Mouse (Mus musculus) kidney, adult 2 months (tissue): ENCODE measurements at regions not wholly inside any gene's neighbourhood (a gene's known extent, or its start where the extent isn't known, plus 50 kb on each side); places are given as distances from the start of the nearest gene placed in this dataset.

ENCODE experiments used
- DNase-seq: peaks from one replicate; pipeline ENCODE4 v3.0.0; 2021
- H3K27ac ChIP-seq: fragments of 200-500 bp; 2 replicates; pipeline ENCODE4 v1.5.1; 2012; ENCODE audit warnings: low read depth, low read length, control low read depth, inconsistent platforms; ENCODE audit not compliant: insufficient read depth
- H3K27me3 ChIP-seq: fragments of 200-500 bp; replicated peaks from 2 replicates; pipeline ENCODE4 v1.6.1; 2012; ENCODE audit warnings: mild to moderate bottlenecking, moderate library complexity, low read length, inconsistent platforms; ENCODE audit not compliant: control insufficient read depth, insufficient read depth
- H3K36me3 ChIP-seq: fragments of 200-500 bp; 2 replicates; pipeline ENCODE4 v1.6.1; 2012; ENCODE audit warnings: mild to moderate bottlenecking, moderate library complexity, low read length, inconsistent platforms; ENCODE audit not compliant: control insufficient read depth, insufficient read depth
- H3K4me1 ChIP-seq: fragments of 200-500 bp; 2 replicates; pipeline ENCODE4 v1.6.1; 2011; ENCODE audit warnings: low read length; ENCODE audit not compliant: control insufficient read depth, insufficient read depth
- H3K4me3 ChIP-seq: fragments of 200-500 bp; 2 replicates; pipeline ENCODE4 v1.5.1; 2011; ENCODE audit warnings: mild to moderate bottlenecking, low read depth, low read length, control low read depth; ENCODE audit not compliant: insufficient read depth
- CTCF ChIP-seq: fragments of 200-500 bp; conservative IDR thresholded peaks from 2 replicates; pipeline ENCODE4 v1.5.1; 2011; ENCODE audit warnings: low read depth, mild to moderate bottlenecking, control low read depth, low read length, moderate library complexity, mixed read lengths; ENCODE audit not compliant: insufficient read depth, insufficient read length
- POLR2A ChIP-seq: fragments of 200-500 bp; IDR thresholded peaks from one replicate; pipeline ENCODE4 v1.6.1; 2011; ENCODE audit warnings: low read depth, low read length, control low read depth
- WGBS: fragments of 180-500 bp; shearing (Covaris S2); methylation state at CpG from one replicate; pipeline ENCODE4 v1.1.7; 2018; 5-methylcytosine and 5-hydroxymethylcytosine counted together

DNA sequence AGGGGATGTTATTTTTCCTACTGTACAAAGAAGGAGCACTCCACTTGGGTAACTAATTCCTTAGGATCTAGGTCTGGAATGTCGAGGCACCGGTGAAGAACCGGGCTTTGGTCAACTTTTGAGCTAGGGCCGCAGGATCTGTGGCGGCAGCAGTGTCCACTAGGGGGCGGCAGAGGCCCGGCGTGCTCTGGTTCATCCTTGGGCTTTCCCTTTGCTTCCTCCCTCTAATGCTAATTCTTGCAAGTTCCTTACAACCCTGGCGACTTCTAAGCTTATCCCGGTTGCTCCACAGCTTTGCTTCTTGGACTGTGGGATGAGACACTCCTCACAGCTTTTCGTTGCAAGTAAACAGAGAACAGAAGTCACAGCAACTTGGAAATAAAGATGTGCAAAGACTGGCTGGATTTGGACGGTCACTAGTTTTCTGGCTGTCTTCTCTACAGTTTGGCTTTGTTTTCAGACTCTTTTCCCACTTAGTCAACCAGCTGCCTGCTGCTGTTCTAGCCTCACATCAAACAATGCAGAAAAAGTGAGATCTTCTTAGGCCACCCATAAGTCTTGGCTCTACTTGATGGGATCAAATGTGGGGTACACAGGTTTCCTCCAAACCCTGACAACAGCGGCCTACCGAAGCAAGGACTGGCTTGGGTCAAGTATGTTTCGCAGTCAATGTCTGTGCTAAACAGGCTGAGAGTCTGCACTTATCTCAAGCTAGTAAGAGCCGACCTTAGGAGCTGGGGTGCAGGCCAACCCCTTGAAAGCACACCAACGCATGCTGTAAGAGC, 51.2 kb upstream of the Tmem72 start:
- H3K27ac ChIP-seq, result no peak overlapping the region
- no peak overlapping the region for H3K4me3 ChIP-seq
- no peaks in the 10 kb centered on the region for H3K27me3 ChIP-seq
- TF ChIP-seq CTCF (peak; percentile 81), POLR2A (no peak)
- no peaks in the 10 kb centered on the region for H3K36me3 ChIP-seq
- WGBS, result 36% methylated on average over 17 of the region's 17 CpGs
- DNase-seq, result peak; percentile 78
- H3K4me1 ChIP-seq, result peaks cover 2% of the 10 kb centered on the region; the same call in 1 of the 2 replicates

DNA sequence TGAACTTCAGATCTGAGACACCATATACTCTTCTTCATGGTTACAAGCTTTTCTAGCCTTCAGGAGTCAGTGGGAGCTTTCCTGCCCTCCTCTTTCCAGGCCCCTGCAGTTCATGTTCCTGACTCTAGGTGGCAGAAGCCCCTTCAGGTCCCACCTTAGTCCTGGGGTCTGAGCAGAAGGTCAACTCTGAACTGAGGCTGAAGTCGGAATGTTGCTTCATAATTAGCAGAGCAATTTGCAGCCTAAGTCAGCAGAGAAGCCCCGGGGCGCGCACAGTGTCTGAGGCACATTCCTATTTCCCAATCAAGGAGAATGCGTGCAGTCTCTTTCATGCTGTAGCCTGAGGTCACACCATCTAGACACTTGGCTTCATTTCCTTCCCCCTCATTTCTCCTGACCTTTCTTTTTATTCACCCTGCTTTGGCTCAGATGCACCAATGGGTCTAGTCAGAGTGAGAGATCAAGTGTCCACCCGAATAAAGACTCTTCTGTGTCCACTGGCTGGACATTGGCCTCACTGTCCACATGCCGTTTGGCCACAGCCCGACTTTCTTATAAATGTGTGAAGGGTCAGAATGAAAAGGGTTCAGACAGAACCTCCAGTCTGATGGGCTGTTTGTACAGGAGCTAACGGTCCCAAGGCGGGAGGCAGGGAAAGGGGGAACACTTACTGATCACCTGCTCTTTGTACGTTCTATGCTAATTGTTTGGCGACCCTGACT, 58.4 kb upstream of the Tmem72 start:
- 65% methylated on average over 12 of the region's 12 CpGs for WGBS
- Histone ChIP-seq H3K36me3 (no peaks in the 10 kb centered on the region), H3K27me3 (no peaks in the 10 kb centered on the region), H3K4me1 (no peaks in the 10 kb centered on the region), H3K27ac (no peak overlapping the region), H3K4me3 (no peak overlapping the region)
- TF ChIP-seq CTCF (peak; percentile 67), POLR2A (no peak)
- DNase-seq, result peak; percentile 34

DNA sequence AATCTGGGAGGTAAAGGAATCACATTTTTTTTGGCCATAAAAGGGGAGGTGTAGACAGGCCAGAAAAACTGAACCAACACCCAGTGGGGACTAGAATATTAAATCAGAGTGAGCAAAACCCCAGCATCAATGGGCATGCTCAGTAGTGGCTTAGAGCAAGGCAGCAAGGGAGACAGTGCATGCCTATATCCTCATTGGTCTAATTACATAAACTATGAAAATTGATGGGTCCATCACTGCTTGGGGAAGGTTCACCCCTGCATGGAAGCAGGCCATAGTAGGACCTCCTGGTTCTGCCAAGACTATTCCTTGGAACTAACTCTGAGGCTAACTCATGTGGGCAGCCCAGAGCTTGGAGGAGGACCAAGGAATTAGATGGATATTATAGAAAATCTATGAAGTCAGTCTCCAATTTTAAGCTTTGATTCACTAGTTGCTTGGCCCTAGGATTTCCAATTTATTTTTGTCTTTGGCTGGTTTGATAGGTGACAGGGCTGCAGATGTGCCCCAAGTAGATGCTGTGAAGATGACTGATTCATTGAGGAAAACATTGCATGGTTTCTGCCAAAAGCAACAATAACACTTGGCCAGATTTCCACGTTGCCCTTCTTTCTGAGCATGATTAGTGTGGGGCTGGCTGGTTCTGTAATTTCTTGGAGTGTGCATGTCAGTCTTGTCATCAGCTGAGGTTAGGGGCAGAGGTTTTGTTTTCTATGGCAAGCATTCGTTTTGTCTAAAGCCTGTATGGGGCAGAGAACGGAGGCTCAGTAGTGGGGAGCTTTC, 70.0 kb upstream of the Tmem72 start:
- no peak overlapping the region for H3K27ac ChIP-seq
- DNase-seq, result no peak
- no peak overlapping the region for H3K4me3 ChIP-seq
- H3K36me3 ChIP-seq, result no peaks in the 10 kb centered on the region
- no peaks in the 10 kb centered on the region for H3K27me3 ChIP-seq
- no peaks in the 10 kb centered on the region for H3K4me1 ChIP-seq
- 45% methylated on average over 3 of the region's 3 CpGs for WGBS
- TF ChIP-seq POLR2A (no peak), CTCF (no peak)

GRCm38 (mm10) chr6:116793321-116793960, 76.7 kb upstream of the Tmem72 start:
- no peaks in the 10 kb centered on the region for H3K27me3 ChIP-seq
- WGBS, result 26% methylated on average over 4 of the region's 4 CpGs
- TF ChIP-seq CTCF (no peak), POLR2A (no peak)
- H3K4me1 ChIP-seq, result no peaks in the 10 kb centered on the region
- no peaks in the 10 kb centered on the region for H3K36me3 ChIP-seq
- DNase-seq, result no peak
- no peak overlapping the region for H3K27ac ChIP-seq
- no peak overlapping the region for H3K4me3 ChIP-seq

GRCm38 (mm10) chr6:116793961-116794336, 77.2 kb upstream of the Tmem72 start:
- no peaks in the 10 kb centered on the region for H3K27me3 ChIP-seq
- no peaks in the 10 kb centered on the region for H3K36me3 ChIP-seq
- WGBS, result 21% methylated on average over 9 of the region's 9 CpGs
- TF ChIP-seq POLR2A, result no peak
- no peak for TF ChIP-seq CTCF
- DNase-seq, result no peak
- H3K4me1 ChIP-seq, result no peaks in the 10 kb centered on the region
- no peak overlapping the region for H3K27ac ChIP-seq
- H3K4me3 ChIP-seq, result no peak overlapping the region

DNA sequence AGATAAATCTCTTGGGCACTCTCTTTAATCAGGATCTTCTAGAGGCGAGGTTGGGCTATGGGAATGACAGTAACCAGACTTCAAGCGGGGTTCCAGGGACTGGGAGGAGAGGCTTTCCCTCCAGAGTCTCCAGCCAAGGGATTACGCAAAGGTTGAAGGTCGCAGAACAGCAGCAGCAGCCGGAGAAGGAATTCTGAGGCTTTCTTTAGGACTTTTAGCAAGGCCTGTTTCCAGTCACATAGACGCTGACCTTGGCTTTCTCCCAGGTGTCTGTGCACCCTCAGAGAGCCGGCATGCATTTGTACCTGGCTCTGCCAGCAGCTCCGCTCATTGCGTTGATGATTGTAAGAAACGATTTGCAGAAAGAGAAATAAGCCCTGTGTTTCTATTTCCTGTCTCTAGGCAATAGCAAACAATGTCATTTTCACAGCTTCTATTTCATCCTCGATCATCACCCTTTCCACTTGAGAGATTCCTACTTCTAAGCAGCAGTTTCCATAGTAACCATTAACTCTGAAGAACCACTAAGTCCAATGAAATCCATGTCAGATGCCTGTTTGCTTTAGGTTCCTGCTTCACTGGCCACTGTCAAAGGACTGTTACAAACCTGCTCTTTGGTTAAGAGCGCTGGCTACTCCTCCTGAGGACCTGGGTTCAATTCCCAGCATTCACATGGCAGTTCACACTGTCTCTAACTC, 104.7 kb upstream of the Tmem72 start:
- no peak overlapping the region for H3K27ac ChIP-seq
- no peaks in the 10 kb centered on the region for H3K4me1 ChIP-seq
- TF ChIP-seq POLR2A, result no peak
- no peak for TF ChIP-seq CTCF
- 47% methylated on average over 12 of the region's 12 CpGs for WGBS
- H3K36me3 ChIP-seq, result no peaks in the 10 kb centered on the region
- peak; percentile 41 for DNase-seq
- H3K4me3 ChIP-seq, result no peak overlapping the region
- H3K27me3 ChIP-seq, result no peaks in the 10 kb centered on the region
